Mouse (Mus musculus) megakaryocyte, embryonic 14.5 days (primary cell): ENCODE results near the gene Mboat2. TPM values are rescaled to one million over a fixed set of nuclear protein-coding genes. Genes with fewer than 3 reads are reported as not detected.

Experiments
- H3K27me3 ChIP-seq: replicated peaks from 2 replicates; pipeline ENCODE3; 2012; ENCODE audit warnings: inconsistent platforms
- H3K36me3 ChIP-seq: replicated peaks from 2 replicates; pipeline ENCODE3; 2012; ENCODE audit warnings: low read length, inconsistent platforms, mixed read lengths
- H3K4me1 ChIP-seq: 2 replicates; pipeline ENCODE4 v1.6.1; 2012; ENCODE audit warnings: inconsistent platforms
- H3K4me3 ChIP-seq: replicated peaks from 2 replicates; pipeline ENCODE3; 2012; ENCODE audit warnings: moderate library complexity, mild to moderate bottlenecking, inconsistent platforms
- H3K9me3 ChIP-seq: 2 replicates; pipeline ENCODE4 v1.6.1; 2012; ENCODE audit warnings: inconsistent platforms
- FLI1 ChIP-seq: IDR thresholded peaks from 2 replicates; pipeline ENCODE4 v1.6.1; 2012; ENCODE audit warnings: low read length, inconsistent platforms, mixed read lengths
- GATA1 ChIP-seq: IDR thresholded peaks from 3 replicates; pipeline ENCODE4 v1.6.1; 2012; ENCODE audit warnings: mixed read lengths, low read length, inconsistent platforms, borderline replicate concordance
- polyA plus RNA-seq: library from polyadenylated mRNA; stranded (reverse); fragments of >175 nt; gene quantifications from 2 replicates; pipeline ENCODE4 v1.2.3, GENCODE M21; 2012; ENCODE audit warnings: low replicate concordance; ENCODE audit not compliant: insufficient read depth

The Mboat2 gene
- polyA plus RNA-seq, 1 experiment: 1.6 TPM

DNA sequence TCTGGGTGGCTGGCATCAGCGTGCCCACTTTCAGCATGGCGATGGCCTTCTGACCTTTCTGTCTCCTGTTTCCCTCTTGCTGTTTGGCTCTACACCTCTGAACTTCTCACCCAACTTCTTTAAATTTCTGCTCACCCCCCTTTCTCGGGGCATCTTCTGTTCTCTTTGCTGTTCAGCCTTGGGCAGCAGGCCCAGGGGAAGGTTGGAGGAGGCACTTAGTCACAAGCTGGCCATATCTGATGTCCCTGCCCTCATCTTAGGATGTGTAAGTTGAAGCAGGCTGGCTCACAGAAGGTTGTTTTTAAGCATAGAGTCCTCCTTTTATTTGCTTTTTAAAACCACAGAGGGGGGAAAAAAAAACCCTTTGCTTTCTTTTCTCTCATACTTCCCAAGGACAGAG lies 103.3 kb downstream of the Mboat2 start:
- peaks cover 13% of the 10 kb centered on the region for H3K36me3 ChIP-seq
- TF ChIP-seq GATA1: no peak
- no peaks in the 10 kb centered on the region for H3K27me3 ChIP-seq
- peaks cover 21% of the 10 kb centered on the region for H3K4me1 ChIP-seq
- no peaks in the 10 kb centered on the region for H3K9me3 ChIP-seq
- H3K4me3 ChIP-seq: no peak overlapping the region

GRCm38 (mm10) chr12:24936281-24936680 lies 105.6 kb downstream of the Mboat2 start:
- TF ChIP-seq GATA1 (no peak), FLI1 (no peak)
- Histone ChIP-seq H3K9me3 (no peaks in the 10 kb centered on the region), H3K4me1 (peaks cover 22% of the 10 kb centered on the region), H3K27me3 (no peaks in the 10 kb centered on the region), H3K4me3 (no peak overlapping the region), H3K36me3 (peaks cover 28% of the 10 kb centered on the region)

DNA sequence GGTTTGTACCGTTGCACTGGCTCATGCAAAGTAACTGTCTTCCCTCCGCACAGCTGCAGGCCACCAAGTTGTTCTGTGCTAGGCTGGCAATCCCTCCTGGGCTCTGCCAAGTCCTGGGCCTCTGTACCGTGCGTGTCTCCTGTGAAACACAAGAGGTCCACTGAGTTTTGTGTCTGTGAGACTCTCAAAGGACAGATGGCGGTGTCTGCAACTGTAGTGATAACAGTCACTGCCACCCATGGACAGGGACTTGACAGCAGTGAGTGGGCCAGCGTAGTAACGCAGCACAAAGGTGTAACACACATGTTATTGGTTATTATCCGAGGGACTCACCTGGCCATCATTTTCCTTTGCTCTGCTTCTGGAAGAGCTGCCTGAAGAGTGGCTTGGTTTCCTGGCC lies 108.7 kb downstream of the Mboat2 start:
- Histone ChIP-seq H3K9me3 (no peaks in the 10 kb centered on the region), H3K27me3 (no peaks in the 10 kb centered on the region), H3K4me1 (peaks cover 34% of the 10 kb centered on the region), H3K4me3 (no peak overlapping the region), H3K36me3 (peaks cover 40% of the 10 kb centered on the region)
- TF ChIP-seq FLI1: no peak
- TF ChIP-seq GATA1: no peak

DNA sequence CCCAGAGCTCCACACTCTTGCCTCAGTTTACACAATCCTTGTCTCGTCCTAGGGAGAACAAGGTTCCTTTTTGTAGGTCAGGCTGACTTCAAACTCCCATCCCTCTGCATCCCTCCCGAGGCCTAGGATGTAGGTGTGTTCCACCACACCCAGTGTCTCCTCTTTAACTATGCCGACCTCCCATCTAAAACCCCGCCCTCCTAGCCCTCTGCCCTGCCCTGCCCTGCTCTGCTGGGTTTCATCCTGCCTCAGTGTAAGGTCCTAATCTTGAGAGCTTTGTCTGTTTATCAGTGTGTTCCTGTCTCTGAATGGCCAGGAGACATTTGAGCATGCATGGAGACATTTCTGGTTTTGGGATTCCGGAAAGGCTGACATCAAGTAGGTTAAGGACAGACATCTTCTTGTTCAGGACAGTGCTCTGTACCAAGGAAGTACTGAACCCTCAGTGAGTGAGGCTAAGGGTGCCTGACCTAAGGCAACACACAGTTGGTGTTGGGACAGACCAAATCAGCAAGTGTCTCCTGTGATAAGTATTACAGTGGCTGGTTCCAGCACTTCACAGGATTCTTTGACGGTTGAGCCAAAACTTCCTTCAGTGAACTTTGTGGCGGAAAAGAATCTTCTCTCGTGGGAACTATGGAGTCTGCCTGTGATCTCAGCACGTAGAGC lies 112.1 kb downstream of the Mboat2 start:
- no peak overlapping the region for H3K4me3 ChIP-seq
- H3K36me3 ChIP-seq: peaks cover 64% of the 10 kb centered on the region
- H3K9me3 ChIP-seq: no peaks in the 10 kb centered on the region
- H3K4me1 ChIP-seq: peaks cover 26% of the 10 kb centered on the region
- H3K27me3 ChIP-seq: no peaks in the 10 kb centered on the region
- TF ChIP-seq FLI1 (no peak), GATA1 (no peak)

DNA sequence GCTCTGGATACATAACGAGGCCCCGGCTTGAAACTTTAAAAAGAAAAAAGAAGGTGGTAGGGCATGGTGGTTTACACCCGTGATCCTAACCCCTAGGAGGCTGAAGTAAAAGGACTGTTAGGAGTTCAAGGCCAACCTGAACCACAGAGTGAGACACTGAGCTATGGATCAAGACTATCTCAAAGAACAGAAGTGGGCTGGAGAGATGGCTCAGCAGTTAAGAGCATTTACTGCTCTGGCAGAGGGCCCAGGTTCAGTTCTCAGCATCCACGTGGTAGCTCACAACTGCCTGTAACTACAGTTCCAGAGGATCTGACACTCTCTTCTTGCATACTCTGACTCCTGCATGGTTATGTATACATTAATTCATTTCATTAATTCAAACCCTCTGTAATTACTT lies 112.7 kb downstream of the Mboat2 start:
- Histone ChIP-seq H3K4me3 (no peak overlapping the region), H3K9me3 (no peaks in the 10 kb centered on the region), H3K4me1 (peaks cover 26% of the 10 kb centered on the region), H3K27me3 (no peaks in the 10 kb centered on the region), H3K36me3 (peaks cover 68% of the 10 kb centered on the region)
- TF ChIP-seq FLI1 (no peak), GATA1 (no peak)

DNA sequence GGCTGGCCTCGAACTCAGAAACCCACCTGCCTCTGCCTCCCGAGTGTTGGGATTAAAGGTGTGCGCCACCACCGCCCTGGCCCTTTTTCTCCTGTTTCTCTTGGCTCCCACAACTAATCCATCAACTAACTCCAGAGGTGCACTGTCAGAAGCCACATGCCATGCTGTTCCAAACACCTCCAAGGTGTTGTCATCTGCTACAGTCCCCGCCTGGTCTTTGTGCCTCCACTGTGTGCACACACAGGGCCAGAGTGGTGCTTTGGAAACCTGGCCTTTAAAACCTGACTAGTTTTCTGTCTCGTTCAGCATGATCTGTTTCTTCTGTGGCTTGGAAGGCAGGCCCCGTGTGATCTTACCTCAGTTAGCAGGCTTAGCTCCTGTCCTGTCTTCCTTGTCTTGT lies 113.9 kb downstream of the Mboat2 start:
- Histone ChIP-seq H3K4me1 (peaks cover 26% of the 10 kb centered on the region), H3K27me3 (no peaks in the 10 kb centered on the region), H3K4me3 (no peak overlapping the region), H3K36me3 (peaks cover 65% of the 10 kb centered on the region), H3K9me3 (no peaks in the 10 kb centered on the region)
- TF ChIP-seq GATA1: no peak
- no peak for TF ChIP-seq FLI1

DNA sequence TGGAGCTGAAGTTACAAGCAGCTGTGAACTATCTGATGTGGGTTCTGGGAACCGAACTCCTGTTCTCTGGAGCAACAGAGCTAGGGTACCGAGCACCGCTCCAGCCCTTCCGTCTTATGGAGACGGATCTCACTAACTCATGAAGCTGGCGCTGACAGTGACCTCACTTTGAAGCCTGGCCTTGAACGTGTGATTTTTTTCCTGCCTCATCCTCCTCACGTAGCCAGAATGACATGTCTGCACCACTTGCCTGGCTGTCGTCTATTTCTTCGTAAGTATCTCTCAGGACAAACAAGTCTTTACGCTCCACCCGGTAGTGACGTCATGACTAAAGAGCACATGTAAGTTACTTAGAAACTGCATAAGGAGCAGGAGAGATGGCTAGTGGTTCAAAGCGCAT lies 116.4 kb downstream of the Mboat2 start:
- no peaks in the 10 kb centered on the region for H3K9me3 ChIP-seq
- peaks cover 13% of the 10 kb centered on the region for H3K4me1 ChIP-seq
- no peak overlapping the region for H3K4me3 ChIP-seq
- no peaks in the 10 kb centered on the region for H3K27me3 ChIP-seq
- H3K36me3 ChIP-seq: peaks cover 68% of the 10 kb centered on the region
- TF ChIP-seq FLI1 (no peak), GATA1 (no peak)

GRCm38 (mm10) chr12:24948344-24948743 lies 117.7 kb downstream of the Mboat2 start:
- H3K9me3 ChIP-seq: no peaks in the 10 kb centered on the region
- H3K36me3 ChIP-seq: peaks cover 68% of the 10 kb centered on the region
- H3K4me1 ChIP-seq: peaks cover under 1% of the 10 kb centered on the region; the same call in 1 of the 2 replicates
- no peaks in the 10 kb centered on the region for H3K27me3 ChIP-seq
- no peak overlapping the region for H3K4me3 ChIP-seq
- TF ChIP-seq FLI1 (no peak), GATA1 (no peak)

DNA sequence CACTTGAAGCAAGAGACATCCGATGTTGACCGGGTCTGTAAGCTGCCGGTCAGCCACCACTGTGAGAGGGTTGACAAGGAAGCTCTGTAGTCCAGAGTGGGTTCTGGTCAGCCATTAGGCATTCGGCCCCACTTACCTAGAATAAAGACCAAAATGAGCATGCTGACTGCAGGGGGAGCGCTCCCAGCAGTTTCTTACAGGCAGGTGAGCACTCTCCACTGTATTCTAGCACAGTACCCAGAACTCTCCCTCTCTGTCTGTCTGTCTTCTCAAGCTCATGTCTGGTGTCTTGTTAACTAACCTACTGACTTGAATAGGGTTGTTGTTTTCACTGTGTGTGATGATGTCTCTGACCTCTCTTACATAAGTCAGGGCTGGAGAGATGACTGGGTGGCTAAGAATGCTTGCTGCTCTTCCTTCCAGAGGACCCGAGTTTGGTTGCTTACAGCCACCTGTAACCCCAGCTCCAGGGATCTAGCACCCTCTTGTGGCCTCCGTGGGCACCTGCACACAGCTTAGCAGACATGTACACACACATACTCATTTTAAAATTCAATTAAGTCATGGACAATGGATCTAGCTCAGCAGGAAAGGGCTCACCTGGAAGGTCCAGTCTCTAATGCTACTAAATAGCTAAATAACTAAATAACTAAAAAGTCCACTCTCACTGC lies 119.8 kb downstream of the Mboat2 start:
- H3K4me1 ChIP-seq: no peaks in the 10 kb centered on the region
- no peak overlapping the region for H3K4me3 ChIP-seq
- H3K27me3 ChIP-seq: no peaks in the 10 kb centered on the region
- H3K36me3 ChIP-seq: peaks cover 72% of the 10 kb centered on the region
- no peak for TF ChIP-seq FLI1
- no peak for TF ChIP-seq GATA1
- no peaks in the 10 kb centered on the region for H3K9me3 ChIP-seq

DNA sequence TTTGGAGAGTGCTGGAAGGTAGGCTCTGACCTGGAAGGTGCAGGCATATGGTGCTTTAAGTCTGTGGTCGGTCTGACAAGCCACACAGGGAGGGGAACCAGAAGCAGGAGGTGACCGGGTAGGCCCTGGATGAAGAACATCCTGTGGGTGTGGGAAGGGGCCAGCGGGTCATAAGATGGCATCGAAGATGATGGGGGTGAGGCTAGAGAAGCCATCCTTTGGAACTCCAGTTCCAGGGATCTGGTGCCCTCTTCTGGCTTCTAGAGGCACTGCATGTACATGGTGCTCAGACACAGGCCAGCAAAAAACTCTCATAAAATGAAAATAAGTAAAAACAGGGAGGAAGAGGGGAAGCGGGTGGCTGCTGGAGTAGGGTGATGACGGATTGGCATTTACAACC lies 121.5 kb downstream of the Mboat2 start:
- TF ChIP-seq FLI1: no peak
- TF ChIP-seq GATA1: no peak
- no peaks in the 10 kb centered on the region for H3K4me1 ChIP-seq
- H3K4me3 ChIP-seq: no peak overlapping the region
- H3K27me3 ChIP-seq: no peaks in the 10 kb centered on the region
- no peaks in the 10 kb centered on the region for H3K9me3 ChIP-seq
- H3K36me3 ChIP-seq: peaks cover 68% of the 10 kb centered on the region

DNA sequence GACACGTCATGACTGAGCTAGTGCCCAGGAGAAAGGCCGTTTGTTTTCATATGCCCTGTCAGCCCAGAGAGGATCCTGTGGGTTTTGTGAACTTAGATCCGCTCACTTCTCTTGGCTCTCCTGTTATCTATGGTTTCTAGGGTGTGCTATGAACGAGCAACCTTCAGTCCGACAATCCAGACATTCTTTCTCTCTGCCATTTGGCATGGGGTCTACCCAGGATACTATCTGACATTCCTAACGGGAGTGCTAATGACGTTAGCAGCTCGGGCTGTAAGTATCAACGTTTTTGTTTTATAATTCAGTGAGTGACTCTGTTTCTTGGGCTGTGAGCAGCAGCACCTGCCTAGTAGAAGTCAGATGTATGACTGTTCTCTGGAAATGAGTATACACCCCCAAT lies 124.5 kb downstream of the Mboat2 start:
- H3K36me3 ChIP-seq: peaks cover 76% of the 10 kb centered on the region
- no peaks in the 10 kb centered on the region for H3K4me1 ChIP-seq
- H3K9me3 ChIP-seq: no peaks in the 10 kb centered on the region
- no peaks in the 10 kb centered on the region for H3K27me3 ChIP-seq
- H3K4me3 ChIP-seq: no peak overlapping the region
- no peak for TF ChIP-seq GATA1
- no peak for TF ChIP-seq FLI1
